Mouse (Mus musculus): ENCODE results near the gene Eddm3b. TPM values are rescaled to one million over a fixed set of nuclear protein-coding genes. Genes with fewer than 3 reads are reported as not detected.

Eddm3b gene
- total and polyA plus RNA-seq, 3 experiments: not detected

GRCm38 (mm10) chr14:51082599-51083581, 31.3 kb upstream of the Eddm3b start:
- TF ChIP-seq UBTF (IDR thresholded peaks at IDR 0.05; ENCODE audit: borderline replicate concordance, insufficient read depth, low read depth, low read length) (no peak), TBP (IDR thresholded peaks at IDR 0.05; ENCODE audit: low read depth, low read length) (peak; percentile 99)
- no peaks in the 10 kb centered on the region for H3K9me3 ChIP-seq (replicated peaks; ENCODE audit: insufficient read depth, low read length)
- peaks cover 0 to 2% of the 10 kb centered on the region in 2 experiments; a peak in 1 of 4 replicates for H3K36me3 ChIP-seq (ENCODE audit: control insufficient read depth in 1 of 2, insufficient read depth in 2 of 2, low read length in 2 of 2)
- peak overlapping the region; percentile 37 for H3K9ac ChIP-seq (ENCODE audit: control insufficient read depth, low read depth, low read length, poor library complexity, severe bottlenecking)
- peak overlapping the region; percentile 55 to 65 for H3K4me3 ChIP-seq (ENCODE audit: control insufficient read depth in 1 of 2, insufficient read depth in 1 of 2, low read depth in 2 of 2, low read length in 2 of 2)
- no peaks in the 10 kb centered on the region for H3K79me2 ChIP-seq (ENCODE audit: control insufficient read depth, insufficient read depth, low read length, poor library complexity)
- H3K4me1 ChIP-seq (ENCODE audit: control insufficient read depth in 1 of 2, insufficient read depth in 2 of 2, low read length in 2 of 2): peaks cover 0 to 7% of the 10 kb centered on the region in 2 experiments; a peak in 2 of 4 replicates
- no peak overlapping the region for H3K27ac ChIP-seq (ENCODE audit: control insufficient read depth, low read depth, low read length)
- H3K27me3 ChIP-seq (ENCODE audit: control insufficient read depth in 1 of 2, insufficient read depth in 2 of 2, low read length in 2 of 2): no peaks in the 10 kb centered on the region; a peak in 1 of 4 replicates
- peak; percentile 83 for DNase-seq (ENCODE audit: low read depth, low spot score)

- Histone ChIP-seq H3K9me3 (replicated peaks; ENCODE audit: insufficient read depth, low read length) (no peaks in the 10 kb centered on the region), H3K9ac (ENCODE audit: control insufficient read depth, low read depth, low read length, poor library complexity, severe bottlenecking) (peak overlapping the region; percentile 50), H3K27ac (ENCODE audit: control insufficient read depth, low read depth, low read length) (peak overlapping the region; percentile 30), H3K4me1 (ENCODE audit: control insufficient read depth in 1 of 2, insufficient read depth in 2 of 2, low read length in 2 of 2) (peaks cover 0 to 7% of the 10 kb centered on the region in 2 experiments; a peak in 2 of 4 replicates), H3K36me3 (ENCODE audit: control insufficient read depth in 1 of 2, insufficient read depth in 2 of 2, low read length in 2 of 2) (peaks cover 0 to 2% of the 10 kb centered on the region in 2 experiments; a peak in 1 of 4 replicates), H3K27me3 (ENCODE audit: control insufficient read depth in 1 of 2, insufficient read depth in 2 of 2, low read length in 2 of 2) (no peaks in the 10 kb centered on the region; a peak in 1 of 4 replicates), H3K4me3 (ENCODE audit: control insufficient read depth in 1 of 2, insufficient read depth in 1 of 2, low read depth in 2 of 2, low read length in 2 of 2) (peak overlapping the region; percentile 55 to 65), H3K79me2 (ENCODE audit: control insufficient read depth, insufficient read depth, low read length, poor library complexity) (no peaks in the 10 kb centered on the region)
- DNase-seq (ENCODE audit: low read depth, low spot score): peak; percentile 81
- TF ChIP-seq TBP (IDR thresholded peaks at IDR 0.05; ENCODE audit: low read depth, low read length) (no peak), TAL1 (IDR thresholded peaks at IDR 0.05; ENCODE audit: low read length) (no peak), POLR2AphosphoS2 (IDR thresholded peaks at IDR 0.05; ENCODE audit: low read length) (no peak)
Observed at GRCm38 (mm10) chr14:51083805-51084204, 30.4 kb upstream of the Eddm3b start.

GRCm38 (mm10) chr14:51085086-51085485, 29.1 kb upstream of the Eddm3b start:
- Histone ChIP-seq H3K36me3 (ENCODE audit: control insufficient read depth in 1 of 2, insufficient read depth in 2 of 2, low read length in 2 of 2) (peaks cover 0 to 2% of the 10 kb centered on the region in 2 experiments; a peak in 1 of 4 replicates), H3K9me3 (replicated peaks; ENCODE audit: insufficient read depth, low read length) (no peaks in the 10 kb centered on the region), H3K9ac (ENCODE audit: control insufficient read depth, low read depth, low read length, poor library complexity, severe bottlenecking) (peak overlapping the region; percentile 32), H3K27ac (ENCODE audit: control insufficient read depth, low read depth, low read length) (peak overlapping the region; percentile 45), H3K79me2 (ENCODE audit: control insufficient read depth, insufficient read depth, low read length, poor library complexity) (no peaks in the 10 kb centered on the region), H3K27me3 (ENCODE audit: control insufficient read depth in 1 of 2, insufficient read depth in 2 of 2, low read length in 2 of 2) (no peaks in the 10 kb centered on the region; a peak in 1 of 4 replicates), H3K4me3 (ENCODE audit: control insufficient read depth in 1 of 2, insufficient read depth in 1 of 2, low read depth in 2 of 2, low read length in 2 of 2) (peak overlapping the region; percentile 55 to 65), H3K4me1 (ENCODE audit: control insufficient read depth in 1 of 2, insufficient read depth in 2 of 2, low read length in 2 of 2) (peaks cover 0 to 7% of the 10 kb centered on the region in 2 experiments; a peak in 2 of 4 replicates)
- peak; percentile 66 for DNase-seq (ENCODE audit: low read depth, low spot score)
- TF ChIP-seq BHLHE40 (IDR thresholded peaks at IDR 0.05; ENCODE audit: borderline replicate concordance, low read depth, low read length) (no peak), USF1 (IDR thresholded peaks at IDR 0.05; ENCODE audit: low read depth, low read length) (no peak), E2F4 (IDR thresholded peaks at IDR 0.05; ENCODE audit: borderline replicate concordance, low read depth, low read length) (no peak), NRF1 (IDR thresholded peaks at IDR 0.05; ENCODE audit: insufficient read depth, low read depth, low read length, poor library complexity, severe bottlenecking) (no peak), TBP (IDR thresholded peaks at IDR 0.05; ENCODE audit: low read depth, low read length) (no peak), POLR2AphosphoS5 (IDR thresholded peaks at IDR 0.05; ENCODE audit: borderline replicate concordance, low read depth, low read length) (no peak), POLR2AphosphoS2 (IDR thresholded peaks at IDR 0.05; ENCODE audit: low read length) (no peak), USF2 (IDR thresholded peaks at IDR 0.05; ENCODE audit: borderline replicate concordance in 1 of 2, insufficient read depth in 1 of 2, low read depth in 1 of 2, low read length in 2 of 2) (no peak), MAFK (IDR thresholded peaks at IDR 0.05; ENCODE audit: borderline replicate concordance, low read depth, low read length) (no peak), ELF1 (IDR thresholded peaks at IDR 0.05; ENCODE audit: low read depth, low read length) (no peak), HCFC1 (IDR thresholded peaks at IDR 0.05; ENCODE audit: low read depth, low read length) (no peak), KAT2A (conservative IDR thresholded peaks at IDR 0.05; ENCODE audit: low read depth, low read length) (no peak)

All from MEL (cell line).